Mouse (Mus musculus): Measurements from ENCODE around the gene Rassf1. TPM values are rescaled to one million over a fixed set of nuclear protein-coding genes. Genes with fewer than 3 reads are reported as not detected.

Rassf1 gene
- polyA plus RNA-seq, 1 experiment from 2014 or later = 48.0 TPM

DNA sequence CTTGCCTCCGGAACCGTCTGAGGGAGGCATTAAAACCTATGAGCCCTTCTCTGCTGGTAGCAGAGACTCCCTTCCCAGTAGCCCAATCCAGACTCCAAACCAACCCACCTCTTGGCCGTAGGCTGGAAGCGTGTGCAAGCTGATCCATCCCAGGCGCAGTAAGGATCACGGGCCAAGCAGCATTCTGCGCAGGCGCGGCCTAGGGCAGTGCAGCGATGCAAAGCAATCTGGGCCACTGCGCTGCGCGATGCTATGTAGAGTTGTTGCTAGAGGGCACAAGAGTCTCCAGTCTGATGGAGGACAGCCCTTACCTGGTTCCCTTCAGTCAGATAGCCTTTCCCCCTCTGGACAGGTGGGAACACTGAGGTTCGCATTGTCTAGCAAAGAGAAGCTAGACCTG lies 48.5 kb downstream of the Rassf1 start:
- TF ChIP-seq CTCF (IDR thresholded peaks at IDR 0.05; ENCODE audit: low read depth) = no peak
- no peak overlapping the region for H3K9ac ChIP-seq (ENCODE audit: low read depth, low read length)
- H3K27me3 ChIP-seq (replicated peaks; ENCODE audit: control insufficient read depth, insufficient read depth, low read length) = no peaks in the 10 kb centered on the region
- no peak overlapping the region for H3K4me3 ChIP-seq (ENCODE audit: low read depth, low read length)
- WGBS = 82% methylated on average over 14 of the region's 14 CpGs
- no peak overlapping the region for H3K4me2 ChIP-seq (replicated peaks; ENCODE audit: low read depth)
- no peak overlapping the region for H3K27ac ChIP-seq (ENCODE audit: low read depth, low read length)
- ATAC-seq = no peak
- H3K4me1 ChIP-seq (replicated peaks; ENCODE audit: control insufficient read depth, insufficient read depth, low read length) = 0 out of 2 replicates have a peak, but pooled peaks cover 6% of the 10 kb centered on the region
- H3K36me3 ChIP-seq (ENCODE audit: control insufficient read depth, insufficient read depth) = peaks cover 20% of the 10 kb centered on the region; the same call in 1 of the 2 replicates
- H3K9me3 ChIP-seq (ENCODE audit: control insufficient read depth) = no peaks in the 10 kb centered on the region

DNA sequence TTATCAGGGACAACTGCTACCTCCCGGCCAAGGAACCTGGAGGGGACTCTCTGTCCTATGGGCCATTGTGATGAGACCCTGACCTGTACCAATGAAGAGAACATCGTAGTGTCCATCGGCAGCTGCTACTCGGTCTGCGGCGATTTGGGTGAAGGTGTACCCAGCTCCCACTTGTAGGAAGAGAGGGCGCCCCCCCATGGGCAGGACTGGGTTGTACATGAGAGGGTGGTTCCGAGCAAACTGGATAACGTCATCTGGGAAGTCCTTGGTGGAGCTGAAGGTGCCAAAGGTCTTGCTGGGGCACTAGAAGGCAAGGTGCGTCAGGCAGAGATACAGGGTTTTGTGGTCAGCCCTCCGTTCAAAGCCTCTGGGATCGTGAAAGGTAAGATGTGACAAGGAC lies 49.4 kb downstream of the Rassf1 start:
- peak; percentile 70 for TF ChIP-seq CTCF (IDR thresholded peaks at IDR 0.05; ENCODE audit: low read depth)
- Histone ChIP-seq H3K9me3 (ENCODE audit: control insufficient read depth) (no peaks in the 10 kb centered on the region), H3K4me3 (ENCODE audit: low read depth, low read length) (no peak overlapping the region), H3K36me3 (ENCODE audit: control insufficient read depth, insufficient read depth) (peaks cover 20% of the 10 kb centered on the region; the same call in 1 of the 2 replicates), H3K4me2 (replicated peaks; ENCODE audit: low read depth) (0 out of 2 replicates have a peak overlapping the region, but pooled peaks have one; percentile 9), H3K4me1 (replicated peaks; ENCODE audit: control insufficient read depth, insufficient read depth, low read length) (0 out of 2 replicates have a peak, but pooled peaks cover 6% of the 10 kb centered on the region), H3K9ac (ENCODE audit: low read depth, low read length) (no peak overlapping the region), H3K27ac (ENCODE audit: low read depth, low read length) (0 out of 2 replicates have a peak overlapping the region, but pooled peaks have one; percentile 15), H3K27me3 (replicated peaks; ENCODE audit: control insufficient read depth, insufficient read depth, low read length) (no peaks in the 10 kb centered on the region)
- peak; percentile 25 for ATAC-seq
- 66% methylated on average over 12 of the region's 12 CpGs for WGBS

DNA sequence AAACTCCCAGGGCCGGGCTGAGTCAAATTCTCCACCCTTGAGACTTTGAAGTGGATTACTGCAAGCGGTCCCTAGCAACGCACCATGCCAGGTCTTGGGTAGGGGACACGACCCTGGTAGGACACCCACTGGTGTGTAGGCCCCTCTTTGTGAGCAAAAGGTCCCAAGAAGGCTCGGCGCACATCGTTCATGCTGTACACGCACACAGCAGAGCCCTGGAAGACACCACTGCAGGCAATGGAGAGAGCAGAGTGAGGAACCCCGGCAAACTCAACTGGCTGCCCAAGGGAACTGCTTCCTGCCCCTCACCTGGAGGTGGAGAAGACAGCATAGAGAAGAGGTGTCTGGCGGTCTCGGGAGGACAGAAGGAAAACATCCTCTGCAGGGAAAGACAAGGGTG lies 49.9 kb downstream of the Rassf1 start:
- 0 out of 2 replicates have a peak overlapping the region, but pooled peaks have one; percentile 9 for H3K4me2 ChIP-seq (replicated peaks; ENCODE audit: low read depth)
- ATAC-seq = no peak
- H3K9ac ChIP-seq (ENCODE audit: low read depth, low read length) = no peak overlapping the region
- 83% methylated on average over 11 of the region's 11 CpGs for WGBS
- TF ChIP-seq CTCF (IDR thresholded peaks at IDR 0.05; ENCODE audit: low read depth) = no peak
- no peaks in the 10 kb centered on the region for H3K27me3 ChIP-seq (replicated peaks; ENCODE audit: control insufficient read depth, insufficient read depth, low read length)
- H3K4me1 ChIP-seq (replicated peaks; ENCODE audit: control insufficient read depth, insufficient read depth, low read length) = 0 out of 2 replicates have a peak, but pooled peaks cover 6% of the 10 kb centered on the region
- peaks cover 20% of the 10 kb centered on the region; the same call in 1 of the 2 replicates for H3K36me3 ChIP-seq (ENCODE audit: control insufficient read depth, insufficient read depth)
- no peaks in the 10 kb centered on the region for H3K9me3 ChIP-seq (ENCODE audit: control insufficient read depth)
- H3K4me3 ChIP-seq (ENCODE audit: low read depth, low read length) = no peak overlapping the region
- 0 out of 2 replicates have a peak overlapping the region, but pooled peaks have one; percentile 15 for H3K27ac ChIP-seq (ENCODE audit: low read depth, low read length)

GRCm38 (mm10) chr9:107602068-107602648 lies 50.8 kb downstream of the Rassf1 start:
- peak; percentile 99 for TF ChIP-seq CTCF (IDR thresholded peaks at IDR 0.05; ENCODE audit: low read depth)
- no peaks in the 10 kb centered on the region for H3K27me3 ChIP-seq (replicated peaks; ENCODE audit: control insufficient read depth, insufficient read depth, low read length)
- WGBS = 9% methylated on average over 10 of the region's 10 CpGs
- peak; percentile 14; the same call in 1 of the 2 replicates for ATAC-seq
- H3K9ac ChIP-seq (ENCODE audit: low read depth, low read length) = no peak overlapping the region
- peaks cover 9% of the 10 kb centered on the region; the same call in 1 of the 2 replicates for H3K4me1 ChIP-seq (replicated peaks; ENCODE audit: control insufficient read depth, insufficient read depth, low read length)
- peak overlapping the region; percentile 21 for H3K4me2 ChIP-seq (replicated peaks; ENCODE audit: low read depth)
- no peak overlapping the region for H3K4me3 ChIP-seq (ENCODE audit: low read depth, low read length)
- no peaks in the 10 kb centered on the region for H3K9me3 ChIP-seq (ENCODE audit: control insufficient read depth)
- H3K27ac ChIP-seq (ENCODE audit: low read depth, low read length) = peak overlapping the region; percentile 57
- H3K36me3 ChIP-seq (ENCODE audit: control insufficient read depth, insufficient read depth) = peaks cover 20% of the 10 kb centered on the region; the same call in 1 of the 2 replicates

GRCm38 (mm10) chr9:107603251-107603650 lies 51.9 kb downstream of the Rassf1 start:
- WGBS = 50% methylated on average over 6 of the region's 6 CpGs

DNA sequence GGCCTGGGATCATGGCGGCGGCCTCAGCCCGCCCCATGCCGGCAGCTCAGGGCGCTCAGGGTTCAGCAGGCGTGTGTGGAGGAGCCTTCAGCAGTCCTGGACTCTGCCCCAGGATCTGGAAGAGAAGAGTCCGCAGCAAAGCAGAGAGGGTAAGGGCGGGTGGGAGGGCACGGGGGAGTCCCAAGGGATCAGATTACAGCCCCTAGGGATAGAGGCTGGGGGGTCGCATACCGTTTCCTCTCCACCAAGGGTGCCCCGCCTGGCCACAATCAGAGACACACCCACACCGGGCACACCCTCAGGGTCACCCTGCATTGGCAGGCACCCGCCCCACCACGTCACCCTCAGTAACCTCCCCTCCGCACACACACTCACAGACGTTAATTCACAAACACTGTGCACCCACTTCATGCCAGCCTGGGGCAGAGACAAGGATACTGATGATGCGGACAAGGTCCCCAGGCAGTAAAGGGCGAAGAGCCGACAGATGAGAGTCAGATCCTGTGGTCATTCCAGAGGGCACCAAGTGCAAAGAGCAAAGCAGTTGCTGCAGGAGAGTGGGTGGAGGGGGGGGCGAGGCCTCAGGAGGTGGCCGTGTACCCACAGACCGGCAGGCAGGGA lies 53.8 kb downstream of the Rassf1 start:
- TF ChIP-seq CTCF (IDR thresholded peaks at IDR 0.05; ENCODE audit: low read depth) = no peak
- H3K27me3 ChIP-seq (replicated peaks; ENCODE audit: control insufficient read depth, insufficient read depth, low read length) = no peaks in the 10 kb centered on the region
- H3K4me2 ChIP-seq (replicated peaks; ENCODE audit: low read depth) = peak overlapping the region; percentile 62
- H3K9me3 ChIP-seq (ENCODE audit: control insufficient read depth) = no peaks in the 10 kb centered on the region
- no peaks in the 10 kb centered on the region; the same call in 1 of the 2 replicates for H3K36me3 ChIP-seq (ENCODE audit: control insufficient read depth, insufficient read depth)
- 28% methylated on average over 20 of the region's 23 CpGs for WGBS
- peak; percentile 64 for ATAC-seq
- peak overlapping the region; percentile 87 for H3K27ac ChIP-seq (ENCODE audit: low read depth, low read length)
- H3K9ac ChIP-seq (ENCODE audit: low read depth, low read length) = peak overlapping the region; percentile 45; the same call in 1 of the 2 replicates
- peaks cover 21% of the 10 kb centered on the region for H3K4me1 ChIP-seq (replicated peaks; ENCODE audit: control insufficient read depth, insufficient read depth, low read length)
- peak overlapping the region; percentile 33 for H3K4me3 ChIP-seq (ENCODE audit: low read depth, low read length)

More at GRCm38 (mm10) chr9:107603251-107603650, 51.9 kb downstream of the Rassf1 start:
- Histone ChIP-seq H3K4me2 (replicated peaks; ENCODE audit: low read depth) (no peak overlapping the region), H3K4me3 (ENCODE audit: low read depth, low read length) (no peak overlapping the region), H3K9ac (ENCODE audit: low read depth, low read length) (no peak overlapping the region), H3K36me3 (ENCODE audit: control insufficient read depth, insufficient read depth) (peaks cover 15% of the 10 kb centered on the region; the same call in 1 of the 2 replicates), H3K4me1 (replicated peaks; ENCODE audit: control insufficient read depth, insufficient read depth, low read length) (peaks cover 14% of the 10 kb centered on the region; the same call in 1 of the 2 replicates), H3K27me3 (replicated peaks; ENCODE audit: control insufficient read depth, insufficient read depth, low read length) (no peaks in the 10 kb centered on the region), H3K27ac (ENCODE audit: low read depth, low read length) (no peak overlapping the region), H3K9me3 (ENCODE audit: control insufficient read depth) (no peaks in the 10 kb centered on the region)
- TF ChIP-seq CTCF (IDR thresholded peaks at IDR 0.05; ENCODE audit: low read depth) = no peak
- no peak for ATAC-seq

Data from intestine, postnatal 0 days (tissue).